Mouse (Mus musculus): ENCODE measurements around the gene Sap30l. TPM values are rescaled to one million over a fixed set of nuclear protein-coding genes. Genes with fewer than 3 reads are reported as not detected.

Sap30l gene
- 34.9 TPM for polyA plus RNA-seq (2012; fragmentation: generic; extraction: Trizol)
- long read RNA-seq, experiment 1, partial matches to known transcripts: 3 of 5 reads
- long read RNA-seq, experiment 1, other reads (novel, unspliced or antisense): 0 of 5 reads
- long read RNA-seq, experiment 2, partial matches to known transcripts: 0 of 2 reads
- long read RNA-seq, experiment 2, other reads (novel, unspliced or antisense): 0 of 2 reads

- H3K27me3 ChIP-seq (ENCODE audit: control insufficient read depth, insufficient read depth, insufficient read length): no peaks in the 10 kb centered on the region
- H3K36me3 ChIP-seq (ENCODE audit: control insufficient read depth, insufficient read depth): no peaks in the 10 kb centered on the region
- H3K79me2 ChIP-seq (ENCODE audit: control insufficient read depth, insufficient read depth): peaks cover 37% of the 10 kb centered on the region
- peaks cover 13% of the 10 kb centered on the region for H3K79me3 ChIP-seq (ENCODE audit: low read depth)
- H3K4me3 ChIP-seq (ENCODE audit: insufficient read depth, poor library complexity, severe bottlenecking): peak within 1 kb of the TSS; percentile 85
- H3ac ChIP-seq (ENCODE audit: control insufficient read depth, insufficient read length, low read depth): peak within 1 kb of the TSS; percentile 94
- TF ChIP-seq CEBPB (IDR thresholded peaks at IDR 0.05; ENCODE audit: low read depth) (no peak), CTCF (IDR thresholded peaks at IDR 0.05; ENCODE audit: control insufficient read depth, insufficient read depth, insufficient read length) (peak; percentile 7)
Observed at GRCm38 (mm10) chr11:57800971-57801765, at the start of gene Sap30l. Sap30l (plus strand) TSS chr11:57801637.

- Histone ChIP-seq H3K4me3 (ENCODE audit: insufficient read depth, poor library complexity, severe bottlenecking) (no peak overlapping the region), H3K79me3 (ENCODE audit: low read depth) (no peaks in the 10 kb centered on the region), H3K27me3 (ENCODE audit: control insufficient read depth, insufficient read depth, insufficient read length) (no peaks in the 10 kb centered on the region), H3ac (ENCODE audit: control insufficient read depth, insufficient read length, low read depth) (no peak overlapping the region), H3K79me2 (ENCODE audit: control insufficient read depth, insufficient read depth) (no peaks in the 10 kb centered on the region), H3K36me3 (ENCODE audit: control insufficient read depth, insufficient read depth) (no peaks in the 10 kb centered on the region)
- TF ChIP-seq CTCF (IDR thresholded peaks at IDR 0.05; ENCODE audit: control insufficient read depth, insufficient read depth, insufficient read length) (no peak), CEBPB (IDR thresholded peaks at IDR 0.05; ENCODE audit: low read depth) (no peak), MAX (IDR thresholded peaks at IDR 0.05) (no peak), FOSL1 (IDR thresholded peaks at IDR 0.05; ENCODE audit: insufficient read depth, low read length, poor library complexity, severe bottlenecking) (no peak), USF1 (IDR thresholded peaks at IDR 0.05; ENCODE audit: low read depth) (no peak), MYOD1 (IDR thresholded peaks at IDR 0.05; ENCODE audit: control insufficient read depth, insufficient read length, low read depth) (no peak), MYOG (IDR thresholded peaks at IDR 0.05; ENCODE audit: control insufficient read depth, extremely low read depth, insufficient read length) (no peak)
Observed at GRCm38 (mm10) chr11:57753538-57754203, 47.8 kb upstream of the Sap30l start.

- Histone ChIP-seq H3K27me3 (ENCODE audit: control insufficient read depth, insufficient read depth, insufficient read length) (no peaks in the 10 kb centered on the region), H3ac (ENCODE audit: control insufficient read depth, insufficient read length, low read depth) (no peak overlapping the region), H3K36me3 (ENCODE audit: control insufficient read depth, insufficient read depth) (no peaks in the 10 kb centered on the region), H3K79me3 (ENCODE audit: low read depth) (no peaks in the 10 kb centered on the region), H3K79me2 (ENCODE audit: control insufficient read depth, insufficient read depth) (no peaks in the 10 kb centered on the region), H3K4me3 (ENCODE audit: insufficient read depth, poor library complexity, severe bottlenecking) (no peak overlapping the region)
- peak; percentile 23 for TF ChIP-seq MYOD1 (IDR thresholded peaks at IDR 0.05; ENCODE audit: control insufficient read depth, insufficient read length, low read depth)
- no peak for TF ChIP-seq USF1 (IDR thresholded peaks at IDR 0.05; ENCODE audit: low read depth)
- peak; percentile 85 for TF ChIP-seq MAX (IDR thresholded peaks at IDR 0.05)
- TF ChIP-seq CEBPB (IDR thresholded peaks at IDR 0.05; ENCODE audit: low read depth): no peak
- no peak for TF ChIP-seq CTCF (IDR thresholded peaks at IDR 0.05; ENCODE audit: control insufficient read depth, insufficient read depth, insufficient read length)
- peak; percentile 29 for TF ChIP-seq FOSL1 (IDR thresholded peaks at IDR 0.05; ENCODE audit: insufficient read depth, low read length, poor library complexity, severe bottlenecking)
- TF ChIP-seq MYOG (IDR thresholded peaks at IDR 0.05; ENCODE audit: control insufficient read depth, extremely low read depth, insufficient read length): no peak
Observed at GRCm38 (mm10) chr11:57758621-57759020, 42.8 kb upstream of the Sap30l start.

- Histone ChIP-seq H3K27me3 (ENCODE audit: control insufficient read depth, insufficient read depth, insufficient read length) (no peaks in the 10 kb centered on the region), H3K79me2 (ENCODE audit: control insufficient read depth, insufficient read depth) (no peaks in the 10 kb centered on the region), H3K79me3 (ENCODE audit: low read depth) (no peaks in the 10 kb centered on the region), H3K36me3 (ENCODE audit: control insufficient read depth, insufficient read depth) (no peaks in the 10 kb centered on the region), H3ac (ENCODE audit: control insufficient read depth, insufficient read length, low read depth) (no peak overlapping the region), H3K4me3 (ENCODE audit: insufficient read depth, poor library complexity, severe bottlenecking) (no peak overlapping the region)
- no peak for TF ChIP-seq MYOG (IDR thresholded peaks at IDR 0.05; ENCODE audit: control insufficient read depth, extremely low read depth, insufficient read length)
- TF ChIP-seq CTCF (IDR thresholded peaks at IDR 0.05; ENCODE audit: control insufficient read depth, insufficient read depth, insufficient read length): no peak
- no peak for TF ChIP-seq CEBPB (IDR thresholded peaks at IDR 0.05; ENCODE audit: low read depth)
- no peak for TF ChIP-seq MYOD1 (IDR thresholded peaks at IDR 0.05; ENCODE audit: control insufficient read depth, insufficient read length, low read depth)
- TF ChIP-seq USF1 (IDR thresholded peaks at IDR 0.05; ENCODE audit: low read depth): no peak
- no peak for TF ChIP-seq MAX (IDR thresholded peaks at IDR 0.05)
- TF ChIP-seq FOSL1 (IDR thresholded peaks at IDR 0.05; ENCODE audit: insufficient read depth, low read length, poor library complexity, severe bottlenecking): no peak
Observed at GRCm38 (mm10) chr11:57760509-57761058, 40.9 kb upstream of the Sap30l start.

GRCm38 (mm10) chr11:57761347-57761746 is 40.1 kb upstream of the Sap30l start:
- Histone ChIP-seq H3K79me3 (ENCODE audit: low read depth) (no peaks in the 10 kb centered on the region), H3K79me2 (ENCODE audit: control insufficient read depth, insufficient read depth) (no peaks in the 10 kb centered on the region), H3K27me3 (ENCODE audit: control insufficient read depth, insufficient read depth, insufficient read length) (no peaks in the 10 kb centered on the region), H3K4me3 (ENCODE audit: insufficient read depth, poor library complexity, severe bottlenecking) (no peak overlapping the region), H3K36me3 (ENCODE audit: control insufficient read depth, insufficient read depth) (no peaks in the 10 kb centered on the region), H3ac (ENCODE audit: control insufficient read depth, insufficient read length, low read depth) (no peak overlapping the region)
- TF ChIP-seq USF1 (IDR thresholded peaks at IDR 0.05; ENCODE audit: low read depth) (no peak), CTCF (IDR thresholded peaks at IDR 0.05; ENCODE audit: control insufficient read depth, insufficient read depth, insufficient read length) (no peak), MAX (IDR thresholded peaks at IDR 0.05) (no peak), FOSL1 (IDR thresholded peaks at IDR 0.05; ENCODE audit: insufficient read depth, low read length, poor library complexity, severe bottlenecking) (no peak), CEBPB (IDR thresholded peaks at IDR 0.05; ENCODE audit: low read depth) (no peak), MYOG (IDR thresholded peaks at IDR 0.05; ENCODE audit: control insufficient read depth, extremely low read depth, insufficient read length) (no peak), MYOD1 (IDR thresholded peaks at IDR 0.05; ENCODE audit: control insufficient read depth, insufficient read length, low read depth) (no peak)

Data from C2C12 (cell line).